ENCODE assay signal across 21 mouse cellular contexts in the genomic region with DNA sequence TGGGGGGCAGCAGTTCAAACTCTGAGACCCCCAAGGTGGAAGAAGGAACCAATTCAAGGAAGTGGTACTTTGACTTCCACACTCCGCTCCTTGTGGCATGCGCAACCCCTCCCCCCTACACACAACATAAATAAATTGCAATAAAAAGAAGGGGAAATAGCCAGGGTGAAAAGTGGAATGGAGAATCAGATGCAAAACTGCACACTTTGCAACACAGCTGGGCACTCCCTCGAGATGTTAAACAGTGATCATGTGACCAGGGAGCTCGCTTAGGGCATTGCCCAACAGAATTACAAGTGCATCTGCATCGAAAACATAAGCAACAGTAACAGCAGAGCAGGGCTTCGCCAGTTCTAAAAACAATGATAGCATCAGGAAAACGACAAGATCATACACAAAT.
"Had no signal": no experiment of that assay in that cellular context is flagged by ENCODE, and none has a peak within 500 bp of the region (broad histone marks: within the 10 kb centered on the region; RNA-seq: fewer than 3 reads in every experiment).

No protein-coding gene starts in this region.

- ATAC-seq: intestine, embryonic 15.5 days; lung, postnatal 0 days; midbrain, embryonic 16.5 days had no signal

- H3K36me3 ChIP-seq: intestine, embryonic 15.5 days; kidney, embryonic 15.5 days; limb, embryonic 10.5 days; limb, embryonic 13.5 days; liver, embryonic 13.5 days; midbrain, embryonic 12.5 days; stomach, embryonic 15.5 days had no signal

- H3K4me3 ChIP-seq: intestine, embryonic 15.5 days; kidney, embryonic 15.5 days; limb, embryonic 10.5 days; limb, embryonic 13.5 days; liver, embryonic 13.5 days; midbrain, embryonic 12.5 days; stomach, embryonic 15.5 days had no signal

- H3K27me3 ChIP-seq: intestine, embryonic 15.5 days; kidney, embryonic 15.5 days; limb, embryonic 13.5 days; liver, embryonic 13.5 days; midbrain, embryonic 12.5 days; stomach, embryonic 15.5 days had no signal

- H3K9ac ChIP-seq: intestine, embryonic 15.5 days; kidney, embryonic 15.5 days; limb, embryonic 13.5 days; liver, embryonic 13.5 days; lung, embryonic 14.5 days; midbrain, embryonic 12.5 days; stomach, embryonic 15.5 days had no signal

- H3K4me2 ChIP-seq: intestine, embryonic 15.5 days; kidney, embryonic 15.5 days; limb, embryonic 13.5 days; liver, embryonic 13.5 days; lung, embryonic 14.5 days; midbrain, embryonic 12.5 days; stomach, embryonic 15.5 days had no signal

- H3K27ac ChIP-seq: intestine, embryonic 15.5 days; kidney, embryonic 15.5 days; limb, embryonic 10.5 days; limb, embryonic 13.5 days; liver, embryonic 13.5 days; macrophage; midbrain, embryonic 12.5 days; stomach, embryonic 15.5 days had no signal

- H3K4me1 ChIP-seq: intestine, embryonic 15.5 days had no signal

- H3K9me3 ChIP-seq: intestine, embryonic 15.5 days; kidney, embryonic 15.5 days; limb, embryonic 10.5 days; limb, embryonic 13.5 days; liver, embryonic 13.5 days; midbrain, embryonic 12.5 days; stomach, embryonic 15.5 days had no signal

- DNase-seq: kidney, adult 11 months; kidney, adult 8-10 months; kidney, postnatal 10 days; kidney, postnatal 36 days; liver; liver, embryonic 13.5 days; lung, embryonic 14.5 days; right cerebral cortex, postnatal 14 days; right cerebral cortex, postnatal 4 days; thymus, adult 18-20 months; thymus, postnatal 14 days; thymus, postnatal 4 days had no signal
